In the genomic region with DNA sequence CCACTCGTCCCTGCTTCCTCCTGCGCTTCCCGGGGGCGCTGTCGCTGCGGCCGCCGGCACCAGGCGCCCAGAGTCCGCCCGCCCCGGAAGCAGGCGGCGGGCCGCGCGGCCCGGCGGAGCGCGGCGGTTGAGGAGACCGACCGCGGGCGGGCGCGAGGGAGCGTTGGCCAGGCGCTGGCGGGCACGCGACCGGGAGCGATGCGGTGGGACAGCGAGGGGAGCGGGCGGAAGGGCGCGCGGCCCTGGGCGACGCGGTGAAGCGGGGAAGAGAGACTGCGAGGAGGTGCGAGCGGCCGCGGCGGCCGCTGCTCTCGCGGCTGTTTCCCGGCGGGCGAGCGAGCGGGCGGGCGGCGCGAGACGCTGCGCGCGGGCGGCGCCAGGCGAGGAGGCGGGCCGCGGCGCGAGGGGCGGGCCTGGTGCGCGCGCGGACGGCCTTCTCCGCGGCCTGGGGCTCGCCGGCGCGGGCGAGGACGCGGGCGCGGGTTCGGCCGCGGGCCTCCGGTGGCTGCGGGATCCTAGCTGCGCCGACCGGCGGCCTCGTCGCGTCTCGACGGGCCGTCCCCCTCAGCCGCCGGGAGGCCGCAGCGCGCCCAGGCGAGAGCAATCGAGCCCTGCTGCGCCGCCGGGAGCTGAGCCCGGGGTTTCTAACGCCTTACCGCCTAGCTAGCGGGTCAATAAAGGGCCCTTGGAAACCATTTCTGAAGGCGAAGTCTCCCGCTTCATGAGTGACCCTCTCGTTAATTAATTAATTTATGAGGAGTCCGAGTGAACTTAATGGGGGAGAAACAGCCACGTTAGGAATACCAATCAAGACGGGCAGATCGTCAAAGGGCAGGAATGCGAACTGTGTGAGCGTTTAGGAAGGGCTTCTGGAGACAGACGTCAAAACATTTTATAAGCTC, we compare ENCODE assay signal across 8 mouse cellular contexts. TPM values are rescaled to one million over a fixed set of nuclear protein-coding genes. Genes with fewer than 3 reads are reported as not detected.
DNase-seq lines count a peak whose midpoint lies in the region; ATAC-seq and TF ChIP-seq lines count a peak whose summit lies in the region.

TSS of gene Ranbp9 (minus strand) at position 326 of the 902 bp plus-strand sequence.

- 2% methylated on average over 129 of the region's 132 CpGs for WGBS in bone marrow, adult 2 months
- 4% methylated on average over 123 of the region's 132 CpGs for WGBS in heart, embryonic 10.5 days
- 1% methylated on average over 87 of the region's 132 CpGs for WGBS in kidney, embryonic 14.5 days
- WGBS in limb, embryonic 14.5 days: under 1% methylated on average over 43 of the region's 132 CpGs
- WGBS in midbrain, embryonic 16.5 days: under 1% methylated on average over 36 of the region's 132 CpGs

- peak within 1 kb of the TSS; percentile 89 for H3K4me3 ChIP-seq in bone marrow, adult 2 months (replicated peaks; ENCODE audit: control insufficient read depth, low read depth, low read length)
- H3K4me3 ChIP-seq in embryonic fibroblast, embryonic 13.5 days (ENCODE audit: insufficient read depth, low read length): peak within 1 kb of the TSS; percentile 98
- H3K4me3 ChIP-seq in heart, embryonic 10.5 days: peak within 1 kb of the TSS; percentile 74
- H3K4me3 ChIP-seq in kidney, embryonic 14.5 days (ENCODE audit: low read length): peak within 1 kb of the TSS; percentile 97
- H3K4me3 ChIP-seq in limb, embryonic 14.5 days (replicated peaks; ENCODE audit: low read length): peak within 1 kb of the TSS; percentile 95
- H3K4me3 ChIP-seq in midbrain, embryonic 16.5 days (ENCODE audit: low read depth, low read length): peak within 1 kb of the TSS; percentile 99

- H3K4me2 ChIP-seq in kidney, embryonic 14.5 days (replicated peaks; ENCODE audit: low read depth, low read length): peak within 1 kb of the TSS; percentile 70
- H3K4me2 ChIP-seq in limb, embryonic 14.5 days (replicated peaks; ENCODE audit: low read depth, low read length, severe bottlenecking): peak within 1 kb of the TSS; percentile 78
- H3K4me2 ChIP-seq in midbrain, embryonic 16.5 days (ENCODE audit: low read length): peak within 1 kb of the TSS; percentile 68

- ATAC-seq in kidney, embryonic 14.5 days (ENCODE audit: low FRiP score, low TSS enrichment): peak; percentile 88
- peak; percentile 92 for ATAC-seq in limb, embryonic 14.5 days (ENCODE audit: low FRiP score, low read depth)
- ATAC-seq in midbrain, embryonic 16.5 days: peak; percentile 90

- peak within 1 kb of the TSS; percentile 99 for H3K27ac ChIP-seq in bone marrow, adult 2 months (ENCODE audit: control insufficient read depth, insufficient read depth, low read depth, low read length, poor library complexity)
- H3K27ac ChIP-seq in embryonic fibroblast, embryonic 13.5 days (ENCODE audit: insufficient read depth, low read length): peak within 1 kb of the TSS; percentile 94
- peak within 1 kb of the TSS; percentile 99 for H3K27ac ChIP-seq in heart, embryonic 10.5 days
- H3K27ac ChIP-seq in kidney, embryonic 14.5 days (ENCODE audit: low read depth, low read length): peak within 1 kb of the TSS; percentile 99
- peak within 1 kb of the TSS; percentile 98 for H3K27ac ChIP-seq in limb, embryonic 14.5 days (replicated peaks; ENCODE audit: low read depth, low read length)
- H3K27ac ChIP-seq in midbrain, embryonic 16.5 days (ENCODE audit: low read length): peak within 1 kb of the TSS; percentile 98

- H3K36me3 ChIP-seq in heart, embryonic 10.5 days: no peaks in the 10 kb centered on the region
- no peaks in the 10 kb centered on the region for H3K36me3 ChIP-seq in kidney, embryonic 14.5 days (ENCODE audit: control insufficient read depth, insufficient read depth, low read length)
- H3K36me3 ChIP-seq in limb, embryonic 14.5 days (ENCODE audit: control insufficient read depth, insufficient read depth, low read length): no peaks in the 10 kb centered on the region
- no peaks in the 10 kb centered on the region for H3K36me3 ChIP-seq in midbrain, embryonic 16.5 days (ENCODE audit: control insufficient read depth, insufficient read depth, low read length)

- no peak for TF ChIP-seq CTCF in bone marrow, adult 2 months (IDR thresholded peaks at IDR 0.05; ENCODE audit: control insufficient read depth, insufficient read depth, low read length)
- no peak for TF ChIP-seq CTCF in embryonic fibroblast, embryonic 13.5 days (IDR thresholded peaks at IDR 0.05; ENCODE audit: borderline replicate concordance, insufficient read depth, low read length)

- no peaks in the 10 kb centered on the region for H3K27me3 ChIP-seq in heart, embryonic 10.5 days (ENCODE audit: insufficient read depth, poor library complexity, severe bottlenecking)
- no peaks in the 10 kb centered on the region for H3K27me3 ChIP-seq in kidney, embryonic 14.5 days (ENCODE audit: control insufficient read depth, insufficient read depth, low read length)
- H3K27me3 ChIP-seq in limb, embryonic 14.5 days (ENCODE audit: control insufficient read depth, insufficient read depth, low read length): no peaks in the 10 kb centered on the region
- no peaks in the 10 kb centered on the region for H3K27me3 ChIP-seq in midbrain, embryonic 16.5 days (ENCODE audit: control insufficient read depth, insufficient read depth, low read depth, low read length)

- DNase-seq in A20 (ENCODE audit: low read depth, low spot score): peak; percentile 81
- peak; percentile 83 for DNase-seq in heart, embryonic 10.5 days (ENCODE audit: low spot score)
- peak; percentile 81 for DNase-seq in limb, embryonic 14.5 days (ENCODE audit: low spot score)
- peak; percentile 82 for DNase-seq in spleen, postnatal 10 days (ENCODE audit: low spot score in 2 of 2)

- H3K9ac ChIP-seq in kidney, embryonic 14.5 days (ENCODE audit: low read depth, low read length): peak within 1 kb of the TSS; percentile 99
- peak within 1 kb of the TSS; percentile 97 for H3K9ac ChIP-seq in limb, embryonic 14.5 days (ENCODE audit: low read depth, low read length, severe bottlenecking)
- H3K9ac ChIP-seq in midbrain, embryonic 16.5 days (ENCODE audit: low read depth, low read length): peak within 1 kb of the TSS; percentile 100

- H3K9me3 ChIP-seq in heart, embryonic 10.5 days: no peaks in the 10 kb centered on the region
- no peaks in the 10 kb centered on the region for H3K9me3 ChIP-seq in kidney, embryonic 14.5 days (ENCODE audit: control insufficient read depth, low read length)
- no peaks in the 10 kb centered on the region for H3K9me3 ChIP-seq in limb, embryonic 14.5 days (ENCODE audit: control insufficient read depth, low read length)
- H3K9me3 ChIP-seq in midbrain, embryonic 16.5 days (replicated peaks; ENCODE audit: control insufficient read depth, low read length, poor library complexity, severe bottlenecking): no peaks in the 10 kb centered on the region

- peak; percentile 81 for TF ChIP-seq POLR2A in bone marrow, adult 2 months (IDR thresholded peaks at IDR 0.05; ENCODE audit: borderline replicate concordance, control insufficient read depth, low read depth, low read length)
- peak; percentile 87 for TF ChIP-seq POLR2A in embryonic fibroblast, embryonic 13.5 days (IDR thresholded peaks at IDR 0.05; ENCODE audit: low read depth, low read length)
- TF ChIP-seq POLR2A in limb, embryonic 14.5 days (IDR thresholded peaks at IDR 0.05; ENCODE audit: borderline replicate concordance, extremely low read depth, insufficient read depth, insufficient read length): 0 out of 2 replicates have a peak, but pooled peaks have one; percentile 26

- H3K4me1 ChIP-seq in bone marrow, adult 2 months (ENCODE audit: control insufficient read depth, insufficient read depth, low read length): peaks cover 3% of the 10 kb centered on the region; the same call in 1 of the 2 replicates
- H3K4me1 ChIP-seq in embryonic fibroblast, embryonic 13.5 days (ENCODE audit: control insufficient read depth, insufficient read depth, low read length): peaks cover 6% of the 10 kb centered on the region; the same call in 1 of the 2 replicates
- H3K4me1 ChIP-seq in heart, embryonic 10.5 days: peaks cover 16% of the 10 kb centered on the region
- peaks cover 17% of the 10 kb centered on the region; the same call in 1 of the 2 replicates for H3K4me1 ChIP-seq in kidney, embryonic 14.5 days (ENCODE audit: control insufficient read depth, insufficient read depth, low read length)
- H3K4me1 ChIP-seq in limb, embryonic 14.5 days (ENCODE audit: control insufficient read depth, insufficient read depth, low read length): peaks cover 9% of the 10 kb centered on the region; the same call in 1 of the 2 replicates
- peaks cover 23% of the 10 kb centered on the region for H3K4me1 ChIP-seq in midbrain, embryonic 16.5 days (ENCODE audit: control insufficient read depth, insufficient read depth, low read length)

RNA-seq across cellular contexts. Expression of gene Ranbp9, which starts in this region (rescaled TPM):
- 13.0 and 16.7 TPM in 2 replicates for polyA plus RNA-seq in bone marrow, adult 2 months (2011; ENCODE audit: insufficient read depth, insufficient read length, low replicate concordance, missing spikeins)
- polyA plus RNA-seq in embryonic fibroblast, embryonic 13.5 days (2011; ENCODE audit: insufficient read length, low read depth, missing spikeins): 55.4 and 74.1 TPM in 2 replicates
- 6.8 and 11.6 TPM in 2 replicates for polyA plus RNA-seq in heart, embryonic 10.5 days (2016; fragmentation: Nextera tagmentation; extraction: Ambion mirVana)
- polyA plus RNA-seq in kidney, embryonic 14.5 days (2014; fragmentation: Nextera tagmentation; extraction: Ambion mirVana): 15.1 and 21.1 TPM in 2 replicates
- 34.5 and 36.9 TPM in 2 replicates for polyA plus RNA-seq in limb, embryonic 14.5 days (2012; rRNA removed)
- polyA plus RNA-seq in limb, embryonic 14.5 days (2014; fragmentation: Nextera tagmentation; extraction: Ambion mirVana): 12.6 and 14.2 TPM in 2 replicates
- polyA plus RNA-seq in midbrain, embryonic 16.5 days (2015; fragmentation: Nextera tagmentation; extraction: Ambion mirVana): 10.7 and 12.5 TPM in 2 replicates

Comparison
In these comparisons a context has a peak if more than half of its experiments do, and no peak if none do; other contexts are left out.
1. Peak in every context shown above with its lines: DNase-seq, ATAC-seq, H3K4me3 ChIP-seq and H3K27ac ChIP-seq.
2. POLR2A ChIP-seq: peak in every context shown above with its lines; median percentile 87 in embryonic fibroblast, embryonic 13.5 days; 81 in bone marrow, adult 2 months; 26 in limb, embryonic 14.5 days.